Mouse (Mus musculus): ENCODE results near the gene Isg20. TPM values are rescaled to one million over a fixed set of nuclear protein-coding genes. Genes with fewer than 3 reads are reported as not detected.

The Isg20 gene
- polyA plus RNA-seq, 1 experiment from 2014 or later, result 26.2 TPM

DNA sequence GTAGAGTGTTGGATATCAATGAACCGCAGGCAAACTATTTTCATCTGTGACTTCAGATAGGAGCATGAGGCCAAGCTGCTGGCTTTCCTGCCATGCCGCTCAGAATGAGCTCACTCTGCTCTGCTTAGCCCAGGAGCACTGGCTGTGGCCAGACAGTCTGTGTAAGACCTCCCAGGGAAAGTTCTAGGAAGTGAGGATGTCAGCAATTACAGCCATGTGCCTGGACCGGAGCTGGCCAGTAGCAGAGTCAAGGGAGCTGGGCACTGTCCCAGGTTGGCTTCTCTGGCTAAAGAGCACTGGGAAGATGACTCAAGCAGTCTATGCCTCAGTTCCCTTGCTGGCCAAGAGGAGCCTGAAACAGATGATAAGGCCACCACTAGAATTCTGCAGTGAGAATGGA is 50.7 kb downstream of the Isg20 start:
- H3K36me3 ChIP-seq, result no peaks in the 10 kb centered on the region
- 62% methylated on average over 3 of the region's 3 CpGs for WGBS (ENCODE audit: insufficient replicate concordance)
- H3K27ac ChIP-seq, result no peak overlapping the region
- DNase-seq (no peak), ATAC-seq (ENCODE audit: low read depth) (no peak)
- no peak overlapping the region for H3K4me3 ChIP-seq (replicated peaks)
- H3K27me3 ChIP-seq, result no peaks in the 10 kb centered on the region
- H3K4me2 ChIP-seq, result no peak overlapping the region
- no peaks in the 10 kb centered on the region for H3K4me1 ChIP-seq (replicated peaks)
- H3K9me3 ChIP-seq (replicated peaks), result no peaks in the 10 kb centered on the region
- no peak overlapping the region for H3K9ac ChIP-seq

Small RNA genes lying within 50 kb of the gene (microRNA-seq; reads per million reads assigned to microRNA genes)
- 32.3 reads per million, percentile 39 among the genes with 10 or more reads in this experiment for gene Mir7-2

Other genes starting within 250 kb of the Isg20 start
- 0.20 TPM in 2 replicates for gene Ntrk3, start 175.4 kb upstream of the Isg20 start, polyA plus RNA-seq (2015; fragmentation: Nextera tagmentation; extraction: Ambion mirVana)
- gene Mrps11, start 130.3 kb upstream of the Isg20 start, polyA plus RNA-seq (2015; fragmentation: Nextera tagmentation; extraction: Ambion mirVana), result 54.2 and 57.5 TPM in 2 replicates
- 62.5 and 63.4 TPM in 2 replicates for gene Mrpl46, start 129.9 kb upstream of the Isg20 start, polyA plus RNA-seq (2015; fragmentation: Nextera tagmentation; extraction: Ambion mirVana)
- 10.1 and 10.6 TPM in 2 replicates for gene Det1, start 66.2 kb upstream of the Isg20 start, polyA plus RNA-seq (2015; fragmentation: Nextera tagmentation; extraction: Ambion mirVana)
- 27.4 and 28.1 TPM in 2 replicates for gene Aen, start 17.6 kb upstream of the Isg20 start, polyA plus RNA-seq (2015; fragmentation: Nextera tagmentation; extraction: Ambion mirVana)
- gene Acan, start 140.1 kb downstream of the Isg20 start, polyA plus RNA-seq (2015; fragmentation: Nextera tagmentation; extraction: Ambion mirVana), result 0.02 TPM in 1 of 2 replicates, not detected in the other
- gene Hapln3, start 217.6 kb downstream of the Isg20 start, polyA plus RNA-seq (2015; fragmentation: Nextera tagmentation; extraction: Ambion mirVana), result 0.37 and 0.65 TPM in 2 replicates
- 58.9 and 63.7 TPM in 2 replicates for gene Mfge8, start 235.6 kb downstream of the Isg20 start, polyA plus RNA-seq (2015; fragmentation: Nextera tagmentation; extraction: Ambion mirVana)

Data from liver, embryonic 13.5 days (tissue).